Mouse (Mus musculus) kidney, embryonic 16.5 days (tissue): ENCODE measurements around the gene Krtap1-4. TPM values are rescaled to one million over a fixed set of nuclear protein-coding genes. Genes with fewer than 3 reads are reported as not detected.

ENCODE experiments used
- ATAC-seq: fragments of 200-750 bp; cut with Nextera tagmentation; 2 replicates; pipeline ENCODE4 v1.8.0; 2017; ENCODE audit warnings: moderate TSS enrichment; ENCODE audit not compliant: low FRiP score, low TSS enrichment
- H3K27ac ChIP-seq: fragments of 300-500 bp; sonication (generic); 2 replicates; pipeline ENCODE4 v1.5.1; 2014; ENCODE audit warnings: low read length
- H3K27me3 ChIP-seq: fragments of 300-500 bp; sonication (generic); 2 replicates; pipeline ENCODE4 v1.6.1; 2014; ENCODE audit warnings: low read length, control low read depth, mixed read lengths; ENCODE audit not compliant: insufficient read depth
- H3K36me3 ChIP-seq: fragments of 300-500 bp; sonication (generic); 2 replicates; pipeline ENCODE4 v1.6.1; 2014; ENCODE audit warnings: low read length, control low read depth, mixed read lengths; ENCODE audit not compliant: insufficient read depth
- H3K4me1 ChIP-seq: fragments of 300-500 bp; sonication (generic); 2 replicates; pipeline ENCODE4 v1.6.1; 2014; ENCODE audit warnings: low read length, control low read depth, mixed read lengths; ENCODE audit not compliant: insufficient read depth
- H3K4me2 ChIP-seq: fragments of 300-500 bp; sonication (generic); replicated peaks from 2 replicates; pipeline ENCODE4 v1.6.1; 2014; ENCODE audit warnings: low read depth, low read length
- H3K4me3 ChIP-seq: fragments of 300-500 bp; sonication (generic); 2 replicates; pipeline ENCODE4 v1.5.1; 2014; ENCODE audit warnings: mild to moderate bottlenecking, low read length
- H3K9ac ChIP-seq: fragments of 300-500 bp; sonication (generic); replicated peaks from 2 replicates; pipeline ENCODE4 v1.6.1; 2014; ENCODE audit warnings: low read length
- H3K9me3 ChIP-seq: fragments of 300-500 bp; sonication (generic); 2 replicates; pipeline ENCODE4 v1.6.1; 2016; ENCODE audit warnings: low read length, control low read depth
- WGBS: fragments of 180-500 bp; shearing (Covaris S2); extraction: QIAGEN DNeasy Blood & Tissue Kit; methylation state at CpG from one replicate; pipeline ENCODE4 v1.1.7; 2014; 5-methylcytosine and 5-hydroxymethylcytosine counted together
- polyA plus RNA-seq: library from polyadenylated mRNA; unstranded; fragments of >200 nt; fragmentation: Nextera tagmentation; extraction: Ambion mirVana; gene quantifications from 2 replicates; pipeline ENCODE4 v1.2.1, GENCODE M21; 2015

Gene Krtap1-4
- polyA plus RNA-seq, 1 experiment from 2014 or later = not detected

DNA sequence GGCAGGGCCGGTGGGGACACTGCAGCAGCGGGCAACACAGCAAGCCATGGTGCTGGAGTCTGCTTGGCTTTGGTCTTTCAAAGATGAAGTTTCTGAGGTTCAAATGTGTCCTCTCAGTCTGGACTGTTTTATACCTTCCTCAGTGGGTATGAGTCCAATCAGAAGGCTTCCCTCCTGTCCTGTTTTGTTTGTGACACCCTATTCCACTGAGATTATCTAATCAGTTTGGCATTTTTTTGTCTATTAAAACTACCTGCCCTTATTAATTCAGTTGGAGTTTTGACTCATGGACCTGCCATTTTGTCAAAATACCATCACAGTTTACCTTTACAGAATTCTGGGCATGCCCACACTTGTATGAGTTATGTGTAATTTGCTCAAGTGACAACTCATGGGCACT lies 26.7 kb downstream of the Krtap1-4 start, which contains the start of gene Krtap3-2:
Gene Krtap3-2 (minus strand): TSS at position 101 of the 400 bp plus-strand sequence.
- no peak within 1 kb of the TSS for H3K9ac ChIP-seq
- no peaks in the 10 kb centered on the region for H3K27me3 ChIP-seq
- 85% methylated on average over 2 of the region's 2 CpGs for WGBS
- no peak for ATAC-seq
- no peaks in the 10 kb centered on the region for H3K9me3 ChIP-seq
- no peak within 1 kb of the TSS for H3K4me3 ChIP-seq
- no peak within 1 kb of the TSS for H3K4me2 ChIP-seq
- no peak within 1 kb of the TSS for H3K27ac ChIP-seq
- no peaks in the 10 kb centered on the region for H3K36me3 ChIP-seq
- H3K4me1 ChIP-seq = no peaks in the 10 kb centered on the region

GRCm38 (mm10) chr11:99556195-99556594 lies 27.3 kb downstream of the Krtap1-4 start:
- WGBS = 82% methylated on average over 2 of the region's 2 CpGs

GRCm38 (mm10) chr11:99550765-99551164 lies 32.7 kb downstream of the Krtap1-4 start, which contains the start of gene Krtap3-3:
Krtap3-3 (minus strand) TSS chr11:99550865.
- Histone ChIP-seq H3K27ac (no peak within 1 kb of the TSS), H3K9ac (no peak within 1 kb of the TSS), H3K27me3 (no peaks in the 10 kb centered on the region), H3K9me3 (no peaks in the 10 kb centered on the region), H3K4me1 (no peaks in the 10 kb centered on the region), H3K4me2 (no peak within 1 kb of the TSS), H3K4me3 (no peak within 1 kb of the TSS), H3K36me3 (no peaks in the 10 kb centered on the region)
- 40% methylated on average over 3 of the region's 4 CpGs for WGBS
- ATAC-seq = no peak

More at GRCm38 (mm10) chr11:99556195-99556594, 27.3 kb downstream of the Krtap1-4 start:
- ATAC-seq = no peak
- Histone ChIP-seq H3K4me1 (no peaks in the 10 kb centered on the region), H3K4me3 (no peak overlapping the region), H3K36me3 (no peaks in the 10 kb centered on the region), H3K27ac (no peak overlapping the region), H3K4me2 (no peak overlapping the region), H3K9me3 (no peaks in the 10 kb centered on the region), H3K27me3 (no peaks in the 10 kb centered on the region), H3K9ac (no peak overlapping the region)

DNA sequence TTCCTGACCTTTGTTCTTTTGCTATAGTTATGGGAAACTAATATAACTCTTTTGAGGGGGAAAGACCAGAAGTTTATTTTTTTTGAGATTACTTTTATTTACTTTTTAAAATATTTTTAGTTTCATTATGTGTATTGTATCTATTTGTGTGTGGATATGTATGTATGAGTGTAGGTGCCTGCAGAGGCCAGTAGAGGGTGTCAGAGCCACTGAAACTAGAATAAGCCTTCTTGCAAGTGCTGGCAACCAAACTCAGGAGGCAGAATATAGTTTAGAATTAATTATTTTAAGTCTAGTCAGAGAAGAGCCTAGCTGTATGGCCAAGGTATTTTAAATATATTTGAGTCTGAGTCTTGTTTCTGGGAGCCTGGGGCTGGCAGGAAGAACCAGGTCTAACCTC lies 35.6 kb downstream of the Krtap1-4 start:
- no peak for ATAC-seq
- H3K9me3 ChIP-seq = no peaks in the 10 kb centered on the region
- no peaks in the 10 kb centered on the region for H3K36me3 ChIP-seq
- no peak overlapping the region for H3K9ac ChIP-seq
- H3K27me3 ChIP-seq = no peaks in the 10 kb centered on the region
- H3K4me1 ChIP-seq = no peaks in the 10 kb centered on the region
- H3K4me2 ChIP-seq = no peak overlapping the region
- H3K27ac ChIP-seq = no peak overlapping the region
- H3K4me3 ChIP-seq = no peak overlapping the region

GRCm38 (mm10) chr11:99539721-99540120 lies 43.7 kb downstream of the Krtap1-4 start:
- H3K9me3 ChIP-seq = no peaks in the 10 kb centered on the region
- no peak overlapping the region for H3K4me3 ChIP-seq
- no peak overlapping the region for H3K27ac ChIP-seq
- ATAC-seq = peak; percentile 35; the same call in 1 of the 2 replicates
- no peaks in the 10 kb centered on the region for H3K27me3 ChIP-seq
- no peaks in the 10 kb centered on the region for H3K36me3 ChIP-seq
- 41% methylated on average over 9 of the region's 9 CpGs for WGBS
- no peaks in the 10 kb centered on the region for H3K4me1 ChIP-seq
- no peak overlapping the region for H3K9ac ChIP-seq
- H3K4me2 ChIP-seq = no peak overlapping the region

Other genes starting within 250 kb of the Krtap1-4 start
- not detected in 2 replicates for gene Krt26, start 245.7 kb downstream of the Krtap1-4 start, polyA plus RNA-seq
- gene Krt27, start 232.6 kb downstream of the Krtap1-4 start, polyA plus RNA-seq = not detected in 2 replicates
- gene Krt28, start 208.8 kb downstream of the Krtap1-4 start, polyA plus RNA-seq = 0.12 and 0.35 TPM in 2 replicates
- 18.4 and 20.7 TPM in 2 replicates for gene Krt10, start 194.3 kb downstream of the Krtap1-4 start, polyA plus RNA-seq
- gene Krt12, start 161.4 kb downstream of the Krtap1-4 start, polyA plus RNA-seq = 0.09 TPM in 2 replicates
- 1.5 and 1.8 TPM in 2 replicates for gene Krt20, start 145.5 kb downstream of the Krtap1-4 start, polyA plus RNA-seq
- 22.2 and 22.3 TPM in 2 replicates for gene Krt23, start 90.5 kb downstream of the Krtap1-4 start, polyA plus RNA-seq
- 0.21 and 0.60 TPM in 2 replicates for gene Krt39, start 62.3 kb downstream of the Krtap1-4 start, polyA plus RNA-seq
- not detected in 2 replicates for gene Krt40, start 40.5 kb downstream of the Krtap1-4 start, polyA plus RNA-seq
- not detected in 2 replicates for gene Krtap3-3, start 32.8 kb downstream of the Krtap1-4 start, polyA plus RNA-seq
- gene Krtap3-2, start 26.8 kb downstream of the Krtap1-4 start, polyA plus RNA-seq = not detected in 2 replicates
- not detected in 2 replicates for gene Gm11939, start 24.2 kb downstream of the Krtap1-4 start, polyA plus RNA-seq
- gene Krtap3-1, start 17.0 kb downstream of the Krtap1-4 start, polyA plus RNA-seq = not detected in 2 replicates
- gene Krtap1-5, start 2.6 kb downstream of the Krtap1-4 start, polyA plus RNA-seq = not detected in 2 replicates
- gene Krtap1-3, start 7.7 kb upstream of the Krtap1-4 start, polyA plus RNA-seq = not detected in 2 replicates
- not detected in 2 replicates for gene Krtap9-3, start 14.5 kb upstream of the Krtap1-4 start, polyA plus RNA-seq
- not detected in 2 replicates for gene Gm11938, start 19.7 kb upstream of the Krtap1-4 start, polyA plus RNA-seq
- not detected in 2 replicates for gene Gm11937, start 26.5 kb upstream of the Krtap1-4 start, polyA plus RNA-seq
- gene Krtap2-4, start 31.2 kb upstream of the Krtap1-4 start, polyA plus RNA-seq = not detected in 2 replicates
- gene Gm11562, start 36.8 kb upstream of the Krtap1-4 start, polyA plus RNA-seq = not detected in 2 replicates
- not detected in 2 replicates for gene Krtap4-1, start 44.6 kb upstream of the Krtap1-4 start, polyA plus RNA-seq
- not detected in 2 replicates for gene Krtap4-2, start 51.4 kb upstream of the Krtap1-4 start, polyA plus RNA-seq
- gene Krtap4-7, start 60.4 kb upstream of the Krtap1-4 start, polyA plus RNA-seq = not detected in 2 replicates
- gene Gm11555, start 66.6 kb upstream of the Krtap1-4 start, polyA plus RNA-seq = not detected in 2 replicates
- gene Gm11563, start 75.3 kb upstream of the Krtap1-4 start, polyA plus RNA-seq = not detected in 2 replicates
- not detected in 2 replicates for gene Krtap4-6, start 82.3 kb upstream of the Krtap1-4 start, polyA plus RNA-seq
- gene Gm14190, start 107.1 kb upstream of the Krtap1-4 start, polyA plus RNA-seq = not detected in 2 replicates
- not detected in 2 replicates for gene Gm14180, start 150.6 kb upstream of the Krtap1-4 start, polyA plus RNA-seq
- gene Gm11595, start 189.3 kb upstream of the Krtap1-4 start, polyA plus RNA-seq = not detected in 2 replicates
- gene Krtap4-8, start 197.1 kb upstream of the Krtap1-4 start, polyA plus RNA-seq = not detected in 2 replicates
- gene Krtap4-9, start 201.5 kb upstream of the Krtap1-4 start, polyA plus RNA-seq = not detected in 2 replicates
- not detected in 2 replicates for gene Gm11596, start 209.8 kb upstream of the Krtap1-4 start, polyA plus RNA-seq
- gene Gm11569, start 215.3 kb upstream of the Krtap1-4 start, polyA plus RNA-seq = not detected in 2 replicates
- not detected in 2 replicates for gene Gm11554, start 220.8 kb upstream of the Krtap1-4 start, polyA plus RNA-seq
- not detected in 2 replicates for gene Krtap4-13, start 226.2 kb upstream of the Krtap1-4 start, polyA plus RNA-seq
- gene Gm11564, start 232.0 kb upstream of the Krtap1-4 start, polyA plus RNA-seq = not detected in 2 replicates